Mouse (Mus musculus) MEL (cell line): ENCODE measurements around the gene Pde11a.

Experiments used
- CTCF ChIP-seq, 3 experiments: IDR thresholded peaks in 2 of 3; conservative IDR thresholded peaks in 1 of 3; 2 replicates each; pipeline ENCODE4 v1.5.1; 2011 to 2012; ENCODE audit warnings: low read length in 3 of 3, low read depth in 2 of 3, mild to moderate bottlenecking in 2 of 3, improper control_type of control experiment in 1 of 3, inconsistent platforms in 1 of 3, mixed read lengths in 1 of 3, moderate library complexity in 1 of 3; ENCODE audit not compliant: control insufficient read depth in 1 of 3, insufficient read depth in 1 of 3, poor library complexity in 1 of 3, severe bottlenecking in 1 of 3
- ELF1 ChIP-seq: IDR thresholded peaks from 2 replicates; pipeline ENCODE4 v1.6.1; 2014; ENCODE audit warnings: low read depth, mild to moderate bottlenecking, inconsistent platforms, low read length, improper control_type of control experiment, moderate library complexity
- POLR2A ChIP-seq, 2 experiments: IDR thresholded peaks; 2 replicates each; pipeline ENCODE4 v1.6.1; 2011 to 2012; ENCODE audit warnings: low read length in 2 of 2, mild to moderate bottlenecking in 2 of 2, control low read depth in 1 of 2, improper control_type of control experiment in 1 of 2, low read depth in 1 of 2, moderate library complexity in 1 of 2; ENCODE audit not compliant: control insufficient read depth in 1 of 2, insufficient read depth in 1 of 2, poor library complexity in 1 of 2
- POLR2AphosphoS2 ChIP-seq: IDR thresholded peaks from 2 replicates; pipeline ENCODE4 v1.6.1; 2011; ENCODE audit warnings: low read length, improper control_type of control experiment
- ZNF384 ChIP-seq: IDR thresholded peaks from 2 replicates; pipeline ENCODE4 v1.6.1; 2012; ENCODE audit warnings: low read depth, mild to moderate bottlenecking, inconsistent platforms, low read length, improper control_type of control experiment

DNA sequence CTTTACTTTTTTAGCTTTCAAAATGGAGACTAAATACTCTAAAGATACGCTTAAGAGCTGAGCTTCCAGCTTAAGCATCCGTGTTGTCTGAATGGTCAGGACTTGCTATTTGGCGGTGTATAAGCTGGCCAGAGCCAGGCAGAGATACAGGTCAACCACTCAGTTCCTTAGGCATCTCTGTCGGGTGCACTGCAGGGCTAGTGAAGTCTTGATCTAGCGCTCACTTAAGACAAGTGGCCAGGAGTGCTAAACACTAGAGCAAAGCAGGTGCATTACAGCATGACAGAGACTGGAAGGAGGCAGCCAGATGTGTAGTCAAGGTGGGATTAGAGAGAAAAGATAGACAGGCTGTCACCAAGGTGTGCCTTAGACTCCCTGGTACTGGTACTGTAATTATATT lies 8.5 kb downstream of the Pde11a start:
- TF ChIP-seq POLR2A (IDR thresholded peaks at IDR 0.05; ENCODE audit: control insufficient read depth in 1 of 2, insufficient read depth in 1 of 2, low read depth in 1 of 2, low read length in 2 of 2, poor library complexity in 1 of 2) (no peak), POLR2AphosphoS2 (no peak), ELF1 (no peak), CTCF (IDR thresholded peaks at IDR 0.05 in 2 of 3, conservative IDR thresholded peaks at IDR 0.05 in 1 of 3; ENCODE audit: control insufficient read depth in 1 of 3, insufficient read depth in 1 of 3, low read depth in 2 of 3, low read length in 3 of 3, poor library complexity in 1 of 3, severe bottlenecking in 1 of 3) (no peak), ZNF384 (no peak)
